Mouse (Mus musculus): Measurements from ENCODE around the gene Dab1.
A peak's percentile ranks its signal among the peaks of the same experiment; 100 is the strongest.

Gene Dab1

DNA sequence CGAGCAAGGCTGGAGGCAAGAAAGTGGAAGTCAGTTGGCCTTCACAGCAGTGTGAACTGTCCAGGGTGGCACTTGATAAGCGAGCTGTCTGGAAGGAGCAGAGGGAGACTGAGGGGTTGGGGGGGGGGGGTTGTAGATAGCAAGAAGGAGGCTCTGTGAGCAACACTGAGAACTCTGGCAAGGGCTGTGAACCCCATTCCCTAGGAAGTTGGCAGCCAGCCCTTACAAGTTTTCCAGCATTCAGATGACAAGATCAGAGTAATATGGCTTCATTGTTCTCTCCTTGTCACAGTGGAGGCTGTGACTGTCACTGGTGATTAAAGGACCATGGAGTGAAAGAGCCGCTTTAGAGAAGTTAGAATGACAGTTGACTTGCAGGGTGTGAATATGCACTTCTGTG lies 662.4 kb downstream of the Dab1 start:
- DNase-seq, result no peak

DNA sequence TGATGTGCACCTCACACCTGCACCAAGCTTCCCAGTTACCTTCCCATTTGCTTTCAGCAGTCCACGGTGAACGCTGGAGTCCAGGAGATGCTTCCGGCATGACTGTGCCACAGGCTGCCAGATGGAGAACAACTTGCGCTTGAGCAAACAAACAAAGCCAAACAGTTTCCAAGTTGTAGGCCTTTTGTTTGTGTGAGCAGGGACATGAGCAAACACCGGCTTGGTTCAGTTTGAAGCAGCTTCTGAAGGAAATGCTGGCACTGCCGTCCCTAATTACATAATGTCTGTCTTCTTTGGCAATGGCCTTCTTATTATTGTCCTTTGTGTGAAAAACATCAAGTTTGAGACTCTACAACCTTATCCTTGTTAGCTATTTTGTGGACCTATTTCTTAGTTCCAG lies 664.7 kb downstream of the Dab1 start:
- DNase-seq, result no peak

DNA sequence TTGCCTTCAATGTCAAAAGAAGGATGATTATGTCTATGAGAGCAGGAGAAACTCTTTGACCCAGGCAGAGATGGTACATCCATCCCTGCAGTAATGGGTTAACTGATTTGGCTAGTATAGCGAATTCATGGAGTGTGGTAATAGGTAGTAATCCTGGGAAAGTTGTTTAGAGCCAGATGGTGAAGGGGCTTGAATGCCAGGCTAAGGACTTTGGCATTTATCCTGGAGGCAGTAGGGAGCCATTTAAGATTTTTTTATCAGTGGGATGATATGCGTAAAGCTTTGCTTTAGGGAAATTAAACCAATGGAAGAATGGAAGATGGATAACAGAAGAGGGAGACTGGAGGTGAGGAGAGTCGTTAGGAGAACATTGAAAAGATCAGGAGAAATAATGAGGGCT lies 669.2 kb downstream of the Dab1 start:
- DNase-seq, result no peak

DNA sequence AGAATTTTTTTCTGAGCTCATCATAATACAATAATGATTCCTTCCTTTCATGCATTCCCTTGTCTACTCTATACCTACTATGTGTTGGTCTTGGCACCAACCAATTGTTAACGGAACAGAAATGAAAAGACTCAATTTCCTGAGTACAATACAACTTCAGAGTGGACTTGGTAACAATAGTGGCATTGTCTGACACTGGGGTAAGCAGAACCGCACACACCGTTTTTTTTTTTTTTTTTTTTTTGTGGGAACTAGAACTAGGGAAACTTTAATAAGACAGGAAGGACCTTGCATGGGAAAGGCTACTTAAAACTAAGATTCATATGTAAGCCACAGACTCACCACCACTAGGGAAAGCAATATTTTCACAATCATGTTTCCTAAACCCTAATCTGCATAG lies 682.6 kb downstream of the Dab1 start:
- no peak for DNase-seq

DNA sequence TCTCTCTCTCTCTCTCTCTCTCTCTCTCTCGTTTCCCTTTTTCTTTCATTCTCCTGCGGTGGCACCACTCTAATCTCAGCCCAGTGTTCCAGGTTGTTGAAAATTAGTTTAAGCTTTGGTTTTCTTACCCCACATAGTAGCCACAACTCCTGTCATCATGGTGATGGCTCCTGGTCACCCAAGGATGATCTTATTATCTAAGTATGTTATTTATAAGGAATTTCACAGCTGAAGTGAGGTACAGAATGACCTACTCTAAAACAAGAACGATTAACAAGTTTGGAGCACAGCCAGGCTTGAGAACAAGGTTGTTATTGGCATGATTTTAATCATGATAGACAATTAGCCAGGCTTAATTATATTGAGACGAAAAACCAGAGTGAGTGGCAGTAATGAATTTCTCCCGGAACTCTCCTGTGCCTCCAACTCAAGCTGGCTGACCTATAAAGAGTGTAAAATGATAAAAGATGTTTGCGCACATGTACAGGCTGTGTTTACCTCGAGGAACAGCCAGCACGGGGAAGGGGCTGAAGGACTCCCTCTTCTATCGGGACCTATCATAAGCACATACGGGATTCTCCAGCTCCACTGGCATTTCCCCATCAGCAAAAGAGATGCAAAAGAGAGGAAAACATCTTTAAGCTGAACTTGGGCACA lies 684.0 kb downstream of the Dab1 start:
- no peak for DNase-seq

DNA sequence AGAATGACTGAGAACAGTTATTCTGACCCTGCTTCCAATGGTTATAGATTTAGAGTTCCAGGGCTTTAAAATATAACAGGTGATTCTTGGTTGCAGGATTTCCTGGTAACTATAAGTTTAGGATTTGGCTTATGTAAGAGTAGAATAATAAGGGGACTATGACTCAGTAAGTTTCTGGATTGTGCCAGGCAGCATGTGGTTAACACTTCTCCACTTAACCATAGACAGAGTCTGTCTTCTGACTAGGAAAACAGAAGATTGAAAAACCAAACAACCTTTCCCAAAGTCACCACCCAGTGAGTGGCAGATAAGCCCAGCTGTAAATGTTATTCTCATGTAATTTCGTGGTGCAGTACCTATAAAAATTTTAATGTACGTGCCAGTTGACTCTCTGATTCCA lies 688.6 kb downstream of the Dab1 start:
- DNase-seq, result no peak

DNA sequence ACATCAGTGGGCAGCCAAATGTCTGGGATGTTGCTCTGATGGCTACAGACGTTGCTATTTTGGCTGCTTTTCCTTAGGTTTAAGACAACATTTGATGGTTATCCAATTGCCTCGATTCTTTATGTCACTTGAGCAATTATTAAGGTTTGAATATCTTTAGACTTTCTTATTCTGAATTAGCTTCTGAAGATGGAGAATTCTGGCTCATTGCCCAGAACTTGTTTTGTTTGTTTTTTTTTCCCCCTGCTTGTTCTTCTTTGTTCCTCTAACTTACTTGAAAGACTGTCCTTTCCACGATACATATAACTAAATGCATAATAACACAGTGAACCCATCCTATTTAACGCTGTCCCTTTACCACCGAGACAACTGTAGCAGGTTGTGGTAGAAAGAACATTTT lies 707.1 kb downstream of the Dab1 start:
- no peak for DNase-seq

DNA sequence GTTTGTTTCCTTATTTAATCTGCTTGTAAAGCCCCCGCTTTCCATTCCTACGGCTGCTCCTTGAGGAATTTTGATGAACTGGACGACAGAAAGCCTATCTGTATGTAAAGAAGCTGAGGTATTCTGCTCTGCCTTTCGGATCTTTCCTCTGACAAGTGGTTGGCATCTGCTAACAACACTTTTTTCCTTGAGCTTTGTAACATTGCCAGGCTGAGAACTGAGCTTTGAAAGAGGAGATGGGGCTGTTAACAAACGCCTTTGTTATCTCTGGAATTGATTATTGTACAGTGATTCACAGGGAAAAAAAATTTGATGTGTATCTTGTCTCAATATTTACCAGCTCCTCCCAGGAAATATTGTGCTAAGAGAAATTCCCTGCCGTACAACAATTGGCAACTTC lies 712.7 kb downstream of the Dab1 start:
- DNase-seq, result no peak

DNA sequence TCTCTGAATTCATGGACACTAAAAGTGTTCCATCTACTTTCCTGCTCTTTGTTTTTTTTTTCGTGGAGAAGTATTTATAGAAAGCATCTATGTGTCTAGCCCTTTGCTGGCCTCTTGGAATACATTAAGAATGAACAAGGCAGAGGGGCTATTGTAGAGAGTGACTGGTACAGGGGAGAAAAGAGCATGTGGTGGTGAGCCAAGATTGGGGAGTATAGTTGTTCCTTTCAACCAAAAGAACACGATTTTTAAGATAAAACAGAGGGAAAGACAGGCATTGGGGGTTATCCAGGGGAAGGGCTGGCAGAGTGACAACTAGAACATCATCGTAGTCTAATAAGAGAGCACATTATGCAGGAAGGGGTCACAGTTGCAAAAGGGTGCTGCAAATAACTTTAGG lies 713.2 kb downstream of the Dab1 start:
- no peak for DNase-seq

DNA sequence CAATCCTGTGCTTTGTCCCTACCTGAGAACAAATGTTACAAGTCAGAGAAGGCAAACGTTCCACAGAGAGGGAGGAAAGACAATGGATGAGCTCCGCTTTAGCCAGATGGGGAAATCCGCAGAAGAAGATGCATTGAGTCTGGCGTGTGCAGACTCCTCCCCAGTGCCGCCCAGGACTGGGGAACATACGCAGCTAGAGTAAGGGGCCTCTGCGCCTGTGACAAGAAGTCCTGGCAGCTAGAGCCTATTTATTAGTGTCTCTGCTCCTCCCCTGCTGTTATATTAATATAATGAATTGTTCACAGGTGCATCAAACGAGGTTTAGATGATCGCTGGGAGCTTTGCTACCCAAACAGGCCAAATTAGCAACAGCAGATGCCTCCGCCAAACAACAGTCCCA lies 718.1 kb downstream of the Dab1 start:
- no peak for DNase-seq

DNA sequence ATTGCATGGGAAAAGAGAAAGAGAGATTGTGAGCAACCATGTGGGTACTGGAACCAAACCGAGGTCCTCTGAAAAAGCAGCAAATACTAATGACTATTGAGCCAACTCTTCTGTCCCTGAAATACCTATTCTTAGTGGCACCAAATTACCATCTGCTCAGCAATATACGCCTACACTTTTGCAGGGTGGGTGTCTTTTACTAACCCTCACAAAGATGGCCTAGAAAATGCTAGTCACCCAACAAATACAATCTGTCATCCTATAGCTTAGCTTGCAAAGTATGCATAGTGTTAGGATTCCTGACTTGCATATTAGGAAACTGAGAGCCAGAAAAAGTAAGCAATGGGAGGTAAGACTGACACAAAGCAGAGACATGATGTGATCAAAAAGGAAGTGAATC lies 719.2 kb downstream of the Dab1 start:
- DNase-seq, result no peak

DNA sequence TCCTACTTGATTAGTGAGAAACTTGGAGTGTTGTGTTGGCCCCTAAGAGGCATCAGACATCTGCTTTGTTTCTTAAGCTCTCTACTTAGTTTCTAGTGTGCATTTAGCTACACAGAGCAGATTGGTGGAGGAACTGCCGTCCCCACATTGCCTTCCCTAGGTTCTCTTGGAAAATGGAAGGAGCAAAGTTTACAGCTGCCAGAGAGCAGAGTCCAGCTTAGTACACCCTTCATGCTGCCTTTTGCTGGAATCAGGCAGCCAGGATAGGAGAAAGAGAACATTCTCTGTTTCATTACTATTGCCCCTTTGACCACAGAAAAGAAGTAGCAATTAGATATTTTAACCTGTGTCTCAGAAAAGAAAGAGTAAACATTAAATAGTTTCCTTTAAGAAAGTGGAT lies 742.2 kb downstream of the Dab1 start:
- peak; percentile 13 for DNase-seq

DNA sequence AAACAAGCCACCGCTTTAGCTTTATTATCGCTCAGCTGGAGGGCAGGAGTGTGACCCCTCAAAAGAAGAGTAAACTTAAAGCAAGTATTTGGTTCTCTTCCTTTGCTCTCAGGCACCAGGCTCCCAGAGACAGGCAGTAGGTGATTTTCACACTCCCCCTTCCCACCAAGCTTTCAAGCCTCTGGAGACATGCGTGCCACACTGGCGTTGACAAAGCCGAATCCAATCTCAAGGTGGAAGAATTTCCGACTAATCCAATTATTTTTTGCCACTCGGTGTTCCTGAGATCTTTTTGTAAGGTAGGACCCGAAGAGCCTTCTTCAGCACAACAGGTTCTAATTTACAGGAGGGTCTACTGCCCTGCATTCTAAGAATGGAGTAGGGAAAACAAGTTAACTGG lies 747.3 kb downstream of the Dab1 start:
- no peak for DNase-seq

DNA sequence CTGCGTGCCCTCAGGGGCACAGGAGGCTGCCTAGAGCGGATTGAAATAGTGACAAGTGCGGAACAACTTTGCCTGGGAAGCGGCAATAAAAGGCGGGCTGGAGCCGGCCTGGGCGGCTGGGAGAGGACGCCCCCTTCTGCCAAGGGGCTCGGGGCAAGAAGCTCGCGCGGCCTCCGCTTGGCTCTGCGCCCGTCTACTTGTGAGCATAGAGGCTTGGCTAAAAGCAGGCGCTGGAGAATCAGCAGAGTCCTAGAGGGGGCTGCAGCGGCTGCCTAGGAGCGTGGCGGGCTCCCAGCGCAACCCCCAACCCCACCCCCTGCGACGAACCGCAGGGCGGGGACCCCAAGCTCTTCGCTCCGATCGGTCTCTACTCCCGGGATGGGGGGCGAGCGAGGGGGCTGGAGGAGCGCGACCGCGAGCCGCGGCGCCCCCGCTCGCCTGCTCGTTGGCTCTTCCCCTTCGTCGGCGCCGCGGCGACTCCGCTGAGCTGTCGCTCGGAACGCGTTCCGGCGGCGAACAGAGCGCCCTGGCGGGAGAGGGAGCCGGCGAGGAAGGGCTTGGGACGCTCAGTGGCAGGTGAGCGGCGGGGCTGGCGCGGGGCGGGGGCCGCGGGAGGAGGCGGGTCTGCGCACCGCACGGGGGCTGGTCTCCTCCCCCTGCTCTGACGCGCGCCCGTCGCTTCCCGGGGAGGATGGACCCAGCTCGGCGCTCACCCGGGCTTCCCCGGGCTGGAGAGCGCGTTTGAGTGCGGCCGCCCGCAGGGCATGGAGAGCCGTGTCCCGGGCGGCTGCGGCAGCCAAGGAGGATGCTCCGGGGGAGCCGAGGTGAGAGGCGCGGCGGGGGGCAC lies 748.0 kb downstream of the Dab1 start:
- DNase-seq, result peak; percentile 85

DNA sequence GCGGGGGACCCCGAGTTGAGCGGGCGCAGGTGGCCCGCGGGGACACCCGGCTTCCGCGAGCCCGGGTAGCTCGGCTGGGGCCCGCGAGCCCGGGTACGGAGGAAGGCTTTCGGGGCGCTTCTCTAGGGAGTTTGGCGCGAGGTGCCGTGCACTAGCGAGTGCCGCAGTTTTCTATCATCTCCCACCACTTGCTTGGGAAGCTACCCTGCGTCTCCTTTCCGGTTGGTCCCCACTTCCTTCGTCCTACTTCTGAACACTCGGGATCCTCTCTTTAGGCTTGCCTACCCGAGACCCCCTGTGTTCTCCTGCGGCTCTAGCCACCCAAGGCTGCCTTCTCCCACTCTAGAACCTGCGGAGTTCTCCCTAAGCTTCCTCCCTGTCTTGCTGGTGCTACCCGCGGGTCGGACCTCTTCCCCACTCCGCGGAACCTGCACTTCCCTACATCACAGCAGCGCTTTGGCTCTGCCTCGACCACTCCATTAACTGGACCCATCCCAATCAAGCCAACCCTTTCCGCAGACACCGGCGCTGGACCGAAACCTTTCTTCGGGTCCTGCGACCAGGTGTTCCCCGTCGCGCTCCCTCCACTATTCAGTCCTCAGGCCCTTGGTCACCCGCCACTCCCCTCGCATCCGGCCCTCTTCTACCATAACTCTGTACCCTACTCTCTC lies 748.7 kb downstream of the Dab1 start:
- peak; percentile 13 for DNase-seq

DNA sequence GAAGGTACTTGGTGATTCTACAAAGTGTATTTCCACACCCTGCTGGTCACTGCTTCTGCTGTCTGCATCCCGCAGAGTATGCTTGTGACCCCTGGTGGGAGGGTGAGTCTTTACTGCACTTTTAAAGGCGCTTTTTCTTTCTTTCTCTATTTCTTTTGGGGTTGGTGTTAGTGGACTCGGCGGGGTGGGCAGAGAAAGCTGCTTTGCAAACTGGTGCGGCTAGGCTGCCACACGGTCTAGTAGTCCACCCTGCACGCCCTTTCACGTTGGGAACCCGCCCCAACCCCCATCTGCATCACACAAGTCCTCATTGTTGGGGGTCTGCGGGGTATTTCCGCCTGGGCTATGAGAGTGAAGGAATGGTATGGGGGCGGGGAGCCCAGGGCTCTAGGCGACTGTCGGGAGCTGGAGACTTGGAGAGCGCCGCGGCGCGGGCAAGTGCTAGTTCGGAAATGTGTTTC lies 749.4 kb downstream of the Dab1 start:
- DNase-seq, result peak; percentile 30

DNA sequence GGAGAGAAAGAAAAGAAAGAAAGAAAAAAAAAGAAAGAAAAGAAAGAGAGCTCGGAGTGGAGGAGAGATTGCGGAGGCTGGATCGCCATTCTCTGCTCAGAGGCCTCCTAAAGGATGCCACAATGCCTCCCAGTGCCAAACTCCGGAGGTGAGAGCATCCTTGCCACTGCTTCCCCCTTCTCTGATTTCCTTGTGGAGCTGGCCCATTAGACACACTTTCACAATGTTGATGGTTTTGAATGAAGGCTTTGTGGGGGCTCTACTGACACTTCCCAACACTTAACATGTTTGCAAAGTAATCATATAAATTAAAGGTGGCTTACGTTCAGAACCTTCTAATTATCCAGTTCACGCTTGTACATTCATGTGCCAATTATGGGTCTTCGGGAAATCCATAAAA lies 749.9 kb downstream of the Dab1 start:
- no peak for DNase-seq

DNA sequence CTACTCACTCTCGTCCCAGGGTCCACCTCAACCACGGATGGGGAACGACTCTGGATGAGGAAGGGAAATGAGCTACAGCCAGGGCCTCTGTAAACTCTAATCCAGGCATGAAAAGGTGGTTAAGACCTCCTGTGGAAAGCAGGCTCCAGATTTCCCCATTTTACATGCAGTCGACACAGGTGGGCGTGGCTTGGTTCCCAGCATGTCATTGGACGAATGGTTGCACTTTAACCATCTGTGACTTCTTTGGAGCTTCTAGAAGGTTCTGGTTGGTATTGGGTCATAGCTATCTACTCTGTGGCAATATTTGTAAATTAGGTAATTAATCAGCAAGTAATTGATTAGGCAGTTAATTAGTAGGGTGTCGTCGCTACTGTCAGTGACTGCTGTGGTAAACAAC lies 752.0 kb downstream of the Dab1 start:
- DNase-seq, result no peak

DNA sequence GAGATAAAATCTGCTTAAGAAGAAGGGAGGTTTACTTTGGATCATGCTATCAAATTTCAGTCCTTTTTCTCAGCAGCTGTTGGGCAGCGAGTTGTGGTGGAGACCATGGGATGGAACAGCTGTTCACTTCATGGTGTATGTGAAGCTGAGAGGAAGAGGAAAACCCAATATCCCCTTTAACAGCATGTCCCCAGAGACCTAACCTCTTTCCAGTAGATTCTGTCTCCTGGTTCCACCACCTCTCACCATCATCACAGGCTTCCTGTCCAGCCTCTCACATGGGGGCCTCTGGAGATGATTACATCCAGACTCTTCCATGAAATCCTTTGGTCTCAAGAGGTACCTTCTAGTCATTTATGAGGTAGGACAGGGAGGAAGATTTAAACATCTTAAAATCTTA lies 755.0 kb downstream of the Dab1 start:
- no peak for DNase-seq

DNA sequence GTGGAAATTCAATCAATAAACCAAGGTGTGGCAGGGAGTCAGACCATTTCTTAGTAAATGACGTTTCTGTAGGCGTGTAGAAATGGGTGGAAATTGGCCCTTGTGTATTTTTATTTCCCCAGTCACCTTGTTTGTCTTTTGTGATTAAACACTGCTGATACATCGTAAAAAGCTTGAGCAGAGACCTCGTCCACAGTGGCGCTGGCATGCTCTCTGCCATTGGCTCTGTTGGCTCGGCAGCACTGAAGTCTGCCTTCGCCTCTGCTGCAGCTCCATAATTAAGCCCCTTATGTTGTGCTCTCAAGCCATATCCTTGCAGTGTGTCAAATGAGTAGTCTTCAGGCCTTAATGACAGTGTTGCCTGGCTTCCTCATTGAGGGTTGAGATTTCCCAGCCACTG lies 765.5 kb downstream of the Dab1 start:
- DNase-seq, result peak; percentile 9

DNA sequence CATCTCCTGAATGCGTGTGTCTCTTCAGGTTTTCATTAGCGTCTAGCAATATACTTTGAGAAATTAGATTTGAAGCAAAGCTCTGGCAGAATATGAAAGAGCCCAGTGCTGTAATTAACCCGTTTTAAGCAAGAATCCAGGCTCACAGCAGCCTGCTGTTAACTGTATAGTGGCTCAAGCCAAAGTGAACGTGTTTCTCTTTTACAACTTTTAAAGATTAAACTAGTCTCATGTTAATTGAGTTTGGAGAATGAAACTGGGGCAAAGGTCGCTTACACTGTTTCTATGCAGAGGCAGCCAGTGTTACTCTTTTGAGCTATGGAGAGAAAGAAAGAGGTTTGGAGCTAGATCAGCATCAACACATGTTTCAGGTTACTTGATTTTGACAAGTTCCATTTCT lies 766.1 kb downstream of the Dab1 start:
- DNase-seq, result peak; percentile 71

DNA sequence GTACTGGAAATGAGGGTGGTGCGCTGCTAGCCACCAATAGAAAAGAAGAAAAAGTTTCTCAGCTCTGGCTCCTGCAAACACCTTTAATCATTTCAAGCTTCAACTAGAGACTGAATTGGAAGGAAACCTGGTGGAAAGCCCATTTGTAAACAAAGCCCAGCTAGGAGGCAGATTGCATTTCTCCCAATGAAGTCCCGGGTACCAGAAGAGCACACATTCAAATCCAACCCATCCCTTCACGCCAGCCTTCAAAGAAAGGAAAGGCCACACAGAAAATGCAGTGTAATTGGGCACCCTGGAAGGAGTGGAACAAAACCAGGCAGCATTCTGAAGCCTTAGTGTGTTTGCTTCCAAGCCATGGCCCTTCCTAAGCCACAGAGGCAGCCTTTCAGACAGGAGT lies 776.4 kb downstream of the Dab1 start:
- no peak for DNase-seq

DNA sequence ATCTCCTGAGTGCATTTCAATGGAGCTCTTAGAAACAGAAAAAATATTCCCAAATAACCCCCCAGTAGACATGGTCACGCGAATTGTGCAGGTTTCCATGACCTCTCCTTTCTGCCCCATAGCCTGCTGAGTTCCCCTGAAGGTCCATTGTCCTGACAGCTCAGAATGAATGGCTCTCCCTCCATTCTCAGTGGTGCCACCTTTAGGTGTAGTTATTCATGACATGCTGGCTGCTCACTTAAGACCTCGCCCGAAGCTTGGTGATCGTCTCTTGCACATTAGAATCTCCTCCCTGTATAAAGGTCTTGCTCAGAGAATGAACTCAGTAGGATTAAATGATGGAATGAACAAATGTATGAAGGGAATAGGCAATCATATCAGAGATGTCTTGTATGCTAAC lies 776.9 kb downstream of the Dab1 start:
- no peak for DNase-seq

DNA sequence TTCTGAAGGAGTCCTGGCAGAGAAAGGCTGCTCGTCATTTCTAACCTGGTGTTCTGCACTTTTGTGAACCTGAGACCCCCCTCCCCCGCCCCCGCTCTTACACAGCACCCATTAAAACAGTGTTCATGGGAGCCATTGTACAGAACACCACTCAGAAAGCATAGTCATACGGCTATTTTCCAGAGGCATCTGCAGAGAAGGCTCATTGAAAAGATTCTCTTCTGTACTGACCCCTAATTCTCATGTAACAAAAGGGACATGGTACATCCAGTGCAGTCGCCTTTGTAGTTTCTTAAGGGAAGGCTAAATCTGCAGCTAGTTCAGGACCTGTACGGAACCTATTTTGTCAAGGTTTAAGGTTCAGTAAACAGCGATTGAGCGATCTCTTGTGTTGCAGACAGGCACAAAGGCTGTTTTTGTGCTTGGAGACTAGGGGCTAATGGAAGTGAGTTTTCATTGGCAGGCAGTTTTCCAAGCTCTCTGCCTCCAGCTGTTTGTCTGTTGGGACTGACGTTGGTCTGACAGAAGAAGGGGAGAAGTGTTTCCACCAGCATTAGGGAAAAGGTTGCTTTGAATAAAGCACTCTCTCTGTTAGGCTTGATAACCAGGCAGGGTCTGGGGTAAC lies 780.1 kb downstream of the Dab1 start:
- DNase-seq, result no peak
